Mouse (Mus musculus) neural tube, embryonic 13.5 days (tissue): ENCODE measurements around the gene Sos1. TPM values are rescaled to one million over a fixed set of nuclear protein-coding genes. Genes with fewer than 3 reads are reported as not detected.
A peak's percentile ranks its signal among the peaks of the same experiment; 100 is the strongest.
"Not testable (repeated sequence)": the region's sequence is repeated elsewhere in the genome, so short reads cannot be mapped to it uniquely, and the experiment has no call there.

ENCODE experiments used
- ATAC-seq: fragments of 200-750 bp; cut with Nextera tagmentation; 2 replicates; pipeline ENCODE4 v1.8.0; 2017; ENCODE audit warnings: low read depth, mild to moderate bottlenecking, moderate TSS enrichment, moderate library complexity
- H3K27ac ChIP-seq: fragments of 300-500 bp; sonication (generic); replicated peaks from 2 replicates; pipeline ENCODE4 v1.5.1; 2015; ENCODE audit warnings: moderate library complexity, mild to moderate bottlenecking, inconsistent platforms
- H3K27me3 ChIP-seq: fragments of 300-500 bp; sonication (generic); 2 replicates; pipeline ENCODE4 v1.6.1; 2015; ENCODE audit warnings: mild to moderate bottlenecking, inconsistent platforms
- H3K36me3 ChIP-seq: fragments of 300-500 bp; sonication (generic); 2 replicates; pipeline ENCODE4 v1.6.1; 2015; ENCODE audit warnings: mild to moderate bottlenecking, inconsistent platforms
- H3K4me1 ChIP-seq: fragments of 300-500 bp; sonication (generic); replicated peaks from 2 replicates; pipeline ENCODE4 v1.6.1; 2015; ENCODE audit warnings: inconsistent platforms
- H3K4me2 ChIP-seq: fragments of 300-500 bp; sonication (generic); 2 replicates; pipeline ENCODE4 v1.6.1; 2015; ENCODE audit warnings: inconsistent platforms, mild to moderate bottlenecking, moderate library complexity
- H3K4me3 ChIP-seq: fragments of 300-500 bp; sonication (generic); 2 replicates; pipeline ENCODE4 v1.5.1; 2015; ENCODE audit warnings: mild to moderate bottlenecking, inconsistent platforms
- H3K9ac ChIP-seq: fragments of 300-500 bp; sonication (generic); 2 replicates; pipeline ENCODE4 v1.6.1; 2015; ENCODE audit warnings: moderate library complexity, mild to moderate bottlenecking, inconsistent platforms
- H3K9me3 ChIP-seq: fragments of 300-500 bp; sonication (generic); 2 replicates; pipeline ENCODE4 v1.6.1; 2016; ENCODE audit warnings: inconsistent platforms
- WGBS: fragments of 180-500 bp; shearing (Covaris S2); methylation state at CpG from one replicate; pipeline ENCODE4 v1.1.7; 2015; 5-methylcytosine and 5-hydroxymethylcytosine counted together
- polyA plus RNA-seq: library from polyadenylated mRNA; unstranded; fragments of >200 nt; fragmentation: Nextera tagmentation; extraction: Ambion mirVana; gene quantifications from 2 replicates; pipeline ENCODE4 v1.2.1, GENCODE M21; 2015

Gene Sos1
- polyA plus RNA-seq, 1 experiment from 2014 or later = 8.1 TPM

- no peak overlapping the region for H3K9ac ChIP-seq
- ATAC-seq = no peak
- no peaks in the 10 kb centered on the region for H3K27me3 ChIP-seq
- H3K36me3 ChIP-seq = no peaks in the 10 kb centered on the region
- no peak overlapping the region for H3K4me3 ChIP-seq
- H3K4me1 ChIP-seq = no peaks in the 10 kb centered on the region
- H3K9me3 ChIP-seq = no peaks in the 10 kb centered on the region
- WGBS = 67% methylated on average over 3 of the region's 3 CpGs
- H3K27ac ChIP-seq = no peak overlapping the region
- H3K4me2 ChIP-seq = no peak overlapping the region
These were observed 8.7 kb upstream of the Sos1 start for GRCm38 (mm10) chr17:80488918-80489317.

- no peaks in the 10 kb centered on the region for H3K9me3 ChIP-seq
- no peak overlapping the region for H3K27ac ChIP-seq
- no peak for ATAC-seq
- no peaks in the 10 kb centered on the region for H3K36me3 ChIP-seq
- no peak overlapping the region for H3K9ac ChIP-seq
- no peaks in the 10 kb centered on the region for H3K27me3 ChIP-seq
- WGBS = 94% methylated on average over 5 of the region's 5 CpGs
- H3K4me2 ChIP-seq = no peak overlapping the region
- H3K4me1 ChIP-seq = peaks cover 21% of the 10 kb centered on the region
- no peak overlapping the region for H3K4me3 ChIP-seq
These were observed 4.9 kb upstream of the Sos1 start for GRCm38 (mm10) chr17:80485160-80485559.

GRCm38 (mm10) chr17:80480855-80481224, 587 bp upstream of the Sos1 start:
- ATAC-seq = no peak
- Histone ChIP-seq H3K4me1 (peaks cover 43% of the 10 kb centered on the region), H3K9me3 (no peaks in the 10 kb centered on the region), H3K4me2 (peak overlapping the region; percentile 70), H3K9ac (peak overlapping the region; percentile 97), H3K27ac (peak overlapping the region; percentile 99), H3K36me3 (peaks cover 4% of the 10 kb centered on the region), H3K27me3 (no peaks in the 10 kb centered on the region), H3K4me3 (peak overlapping the region; percentile 91)
- 31% methylated on average over 7 of the region's 7 CpGs for WGBS

GRCm38 (mm10) chr17:80479295-80480030, 790 bp downstream of the Sos1 start:
- Histone ChIP-seq H3K27ac (peak overlapping the region; percentile 99), H3K4me3 (peak overlapping the region; percentile 91), H3K4me2 (peak overlapping the region; percentile 70), H3K36me3 (peaks cover 4% of the 10 kb centered on the region), H3K9me3 (no peaks in the 10 kb centered on the region), H3K27me3 (no peaks in the 10 kb centered on the region), H3K9ac (peak overlapping the region; percentile 97), H3K4me1 (peaks cover 43% of the 10 kb centered on the region)
- under 1% methylated on average over 71 of the region's 71 CpGs for WGBS
- ATAC-seq = peak; percentile 55

GRCm38 (mm10) chr17:80477679-80478078, 2.6 kb downstream of the Sos1 start:
- H3K4me2 ChIP-seq = no peak overlapping the region
- H3K9ac ChIP-seq = no peak overlapping the region
- H3K27me3 ChIP-seq = no peaks in the 10 kb centered on the region
- H3K27ac ChIP-seq = no peak overlapping the region
- no peak overlapping the region; the same call in 1 of the 2 replicates for H3K4me3 ChIP-seq
- H3K4me1 ChIP-seq = peaks cover 45% of the 10 kb centered on the region
- H3K36me3 ChIP-seq = peaks cover 4% of the 10 kb centered on the region
- 95% methylated on average over 2 of the region's 2 CpGs for WGBS
- no peaks in the 10 kb centered on the region for H3K9me3 ChIP-seq
- ATAC-seq = no peak

- peaks cover 45% of the 10 kb centered on the region for H3K4me1 ChIP-seq
- peaks cover 4% of the 10 kb centered on the region for H3K36me3 ChIP-seq
- no peaks in the 10 kb centered on the region for H3K9me3 ChIP-seq
- no peaks in the 10 kb centered on the region for H3K27me3 ChIP-seq
- 94% methylated on average over 4 of the region's 4 CpGs for WGBS
- H3K27ac ChIP-seq = no peak overlapping the region
- ATAC-seq = no peak
- H3K4me3 ChIP-seq = no peak overlapping the region
- no peak overlapping the region for H3K4me2 ChIP-seq
- no peak overlapping the region for H3K9ac ChIP-seq
These were observed 3.8 kb downstream of the Sos1 start for GRCm38 (mm10) chr17:80476496-80476895.

- no peaks in the 10 kb centered on the region for H3K9me3 ChIP-seq
- no peak overlapping the region for H3K4me3 ChIP-seq
- H3K4me1 ChIP-seq = peaks cover 22% of the 10 kb centered on the region
- peak overlapping the region; percentile 42; the same call in 1 of the 2 replicates for H3K27ac ChIP-seq
- no peaks in the 10 kb centered on the region for H3K27me3 ChIP-seq
- WGBS = 34% methylated on average over 8 of the region's 8 CpGs
- ATAC-seq = no peak; the same call in 1 of the 2 replicates
- peak overlapping the region; percentile 18; the same call in 1 of the 2 replicates for H3K4me2 ChIP-seq
- H3K9ac ChIP-seq = 0 out of 2 replicates have a peak overlapping the region, but pooled peaks have one; percentile 38
- H3K36me3 ChIP-seq = no peaks in the 10 kb centered on the region
These were observed 9.0 kb downstream of the Sos1 start for GRCm38 (mm10) chr17:80471056-80471802.

GRCm38 (mm10) chr17:80468417-80468894, 11.8 kb downstream of the Sos1 start:
- H3K4me3 ChIP-seq, H3K4me2 ChIP-seq, ATAC-seq, H3K9ac ChIP-seq, H3K27ac ChIP-seq, H3K27me3 ChIP-seq, H3K36me3 ChIP-seq, H3K9me3 ChIP-seq: not testable (repeated sequence)
- 43% methylated on average over 3 of the region's 3 CpGs for WGBS
- peaks cover 24% of the 10 kb centered on the region for H3K4me1 ChIP-seq

- Histone ChIP-seq H3K4me1 (peaks cover 26% of the 10 kb centered on the region), H3K36me3 (no peaks in the 10 kb centered on the region), H3K27ac (0 out of 2 replicates have a peak overlapping the region, but pooled peaks have one; percentile 23), H3K27me3 (no peaks in the 10 kb centered on the region), H3K4me2 (no peak overlapping the region), H3K9me3 (no peaks in the 10 kb centered on the region), H3K4me3 (no peak overlapping the region), H3K9ac (no peak overlapping the region)
- no peak for ATAC-seq
- 48% methylated on average over 5 of the region's 5 CpGs for WGBS
These were observed 20.0 kb downstream of the Sos1 start for GRCm38 (mm10) chr17:80460258-80460657.

GRCm38 (mm10) chr17:80455648-80456047, 24.6 kb downstream of the Sos1 start:
- H3K9ac ChIP-seq = no peak overlapping the region
- 43% methylated on average over 2 of the region's 2 CpGs for WGBS
- peaks cover 23% of the 10 kb centered on the region; the same call in 1 of the 2 replicates for H3K36me3 ChIP-seq
- H3K4me3 ChIP-seq = no peak overlapping the region
- H3K27me3 ChIP-seq = no peaks in the 10 kb centered on the region
- no peaks in the 10 kb centered on the region for H3K9me3 ChIP-seq
- peaks cover 6% of the 10 kb centered on the region; the same call in 1 of the 2 replicates for H3K4me1 ChIP-seq
- no peak overlapping the region for H3K27ac ChIP-seq
- ATAC-seq = no peak
- no peak overlapping the region for H3K4me2 ChIP-seq

GRCm38 (mm10) chr17:80450426-80451030, 29.7 kb downstream of the Sos1 start:
- H3K4me2 ChIP-seq = no peak overlapping the region
- ATAC-seq = no peak
- WGBS = 40% methylated on average over 3 of the region's 3 CpGs

GRCm38 (mm10) chr17:80446470-80446869, 33.8 kb downstream of the Sos1 start:
- Histone ChIP-seq H3K27ac (no peak overlapping the region), H3K9me3 (no peaks in the 10 kb centered on the region), H3K4me2 (no peak overlapping the region), H3K36me3 (peaks cover 76% of the 10 kb centered on the region), H3K9ac (no peak overlapping the region), H3K4me3 (no peak overlapping the region), H3K4me1 (no peaks in the 10 kb centered on the region), H3K27me3 (no peaks in the 10 kb centered on the region)
- no peak for ATAC-seq
- WGBS = 91% methylated on average over 5 of the region's 5 CpGs

More at GRCm38 (mm10) chr17:80450426-80451030, 29.7 kb downstream of the Sos1 start:
- Histone ChIP-seq H3K9me3 (no peaks in the 10 kb centered on the region), H3K9ac (no peak overlapping the region), H3K27me3 (no peaks in the 10 kb centered on the region), H3K4me3 (no peak overlapping the region), H3K27ac (no peak overlapping the region), H3K4me1 (no peaks in the 10 kb centered on the region), H3K36me3 (peaks cover 56% of the 10 kb centered on the region)
